Mouse (Mus musculus) cerebellum, postnatal 10 days (tissue): Measurements from ENCODE around the gene Atp8b5.

ENCODE experiments used
- DNase-seq, 2 experiments: peaks; one replicate each; pipeline ENCODE4 v3.0.0; 2021; ENCODE audit warnings: mixed read lengths in 2 of 2

Gene Atp8b5

GRCm38 (mm10) chr4:43384083-43384460, 117.1 kb downstream of the Atp8b5 start:
- no peak for DNase-seq

GRCm38 (mm10) chr4:43384541-43384940, 117.6 kb downstream of the Atp8b5 start:
- DNase-seq, result no peak

- DNase-seq, result no peak
Measured at GRCm38 (mm10) chr4:43386932-43387331, 120.0 kb downstream of the Atp8b5 start.

- DNase-seq, result no peak
Measured at GRCm38 (mm10) chr4:43389390-43389789, 122.4 kb downstream of the Atp8b5 start.

- DNase-seq, result no peak
Measured at GRCm38 (mm10) chr4:43389845-43390440, 123.0 kb downstream of the Atp8b5 start.

- DNase-seq, result no peak
Measured at GRCm38 (mm10) chr4:43391521-43392050, 124.6 kb downstream of the Atp8b5 start.

GRCm38 (mm10) chr4:43394345-43394891, 127.5 kb downstream of the Atp8b5 start:
- no peak for DNase-seq

- DNase-seq, result no peak
Measured at GRCm38 (mm10) chr4:43395147-43395546, 128.2 kb downstream of the Atp8b5 start.

- DNase-seq, result no peak
Measured at GRCm38 (mm10) chr4:43395836-43396235, 128.9 kb downstream of the Atp8b5 start.

GRCm38 (mm10) chr4:43396381-43396780, 129.4 kb downstream of the Atp8b5 start:
- DNase-seq, result no peak

GRCm38 (mm10) chr4:43398014-43398413, 131.1 kb downstream of the Atp8b5 start:
- DNase-seq, result no peak

- peak; percentile 63 to 72 for DNase-seq
Measured at GRCm38 (mm10) chr4:43398829-43399331, 131.9 kb downstream of the Atp8b5 start.

- no peak for DNase-seq
Measured at GRCm38 (mm10) chr4:43399391-43400131, 132.6 kb downstream of the Atp8b5 start.

- DNase-seq, result no peak
Measured at GRCm38 (mm10) chr4:43400976-43401375, 134.0 kb downstream of the Atp8b5 start.

GRCm38 (mm10) chr4:43401486-43401885, 134.5 kb downstream of the Atp8b5 start:
- DNase-seq, result no peak

GRCm38 (mm10) chr4:43402212-43402611, 135.3 kb downstream of the Atp8b5 start:
- DNase-seq, result no peak

GRCm38 (mm10) chr4:43404697-43405096, 137.7 kb downstream of the Atp8b5 start:
- DNase-seq, result no peak

- peak; percentile 86 to 88 for DNase-seq
Measured at GRCm38 (mm10) chr4:43406162-43406971, 139.4 kb downstream of the Atp8b5 start.

- no peak for DNase-seq
Measured at GRCm38 (mm10) chr4:43407071-43407920, 140.3 kb downstream of the Atp8b5 start.

- DNase-seq, result no peak
Measured at GRCm38 (mm10) chr4:43414761-43415160, 147.8 kb downstream of the Atp8b5 start.

- no peak for DNase-seq
Measured at GRCm38 (mm10) chr4:43415221-43416070, 148.5 kb downstream of the Atp8b5 start.
